Mouse (Mus musculus) intestine, embryonic 16.5 days (tissue): ENCODE measurements around the gene Itpk1. TPM values are rescaled to one million over a fixed set of nuclear protein-coding genes. Genes with fewer than 3 reads are reported as not detected.

ENCODE experiments used
- ATAC-seq: fragments of 200-750 bp; cut with Nextera tagmentation; 2 replicates; pipeline ENCODE4 v1.8.0; 2017; ENCODE audit warnings: moderate TSS enrichment, moderate library complexity
- H3K27ac ChIP-seq: fragments of 300-500 bp; sonication (generic); 2 replicates; pipeline ENCODE4 v1.5.1; 2014; ENCODE audit warnings: mild to moderate bottlenecking, low read length
- H3K27me3 ChIP-seq: fragments of 300-500 bp; sonication (generic); replicated peaks from 2 replicates; pipeline ENCODE4 v1.6.1; 2014; ENCODE audit warnings: low read length, control low read depth, mixed read lengths; ENCODE audit not compliant: control insufficient read depth, insufficient read depth
- H3K36me3 ChIP-seq: fragments of 300-500 bp; sonication (generic); 2 replicates; pipeline ENCODE4 v1.6.1; 2014; ENCODE audit warnings: low read length, control low read depth; ENCODE audit not compliant: control insufficient read depth, insufficient read depth
- H3K4me1 ChIP-seq: fragments of 300-500 bp; sonication (generic); 2 replicates; pipeline ENCODE4 v1.6.1; 2014; ENCODE audit warnings: low read length, control low read depth, mixed read lengths; ENCODE audit not compliant: control insufficient read depth, insufficient read depth
- H3K4me2 ChIP-seq: fragments of 300-500 bp; sonication (generic); 2 replicates; pipeline ENCODE4 v1.6.1; 2014; ENCODE audit warnings: low read depth, low read length, control low read depth
- H3K4me3 ChIP-seq: fragments of 300-500 bp; sonication (generic); 2 replicates; pipeline ENCODE4 v1.5.1; 2014; ENCODE audit warnings: mild to moderate bottlenecking, low read length
- H3K9ac ChIP-seq: fragments of 300-500 bp; sonication (generic); 2 replicates; pipeline ENCODE4 v1.6.1; 2014; ENCODE audit warnings: low read depth, low read length
- H3K9me3 ChIP-seq: fragments of 300-500 bp; sonication (generic); 2 replicates; pipeline ENCODE4 v1.6.1; 2016; ENCODE audit warnings: low read length, control low read depth; ENCODE audit not compliant: control insufficient read depth
- WGBS: fragments of 180-500 bp; shearing (Covaris S2); extraction: QIAGEN DNeasy Blood & Tissue Kit; methylation state at CpG from one replicate; pipeline ENCODE4 v1.1.7; 2014; 5-methylcytosine and 5-hydroxymethylcytosine counted together
- polyA plus RNA-seq: library from polyadenylated mRNA; unstranded; fragments of >200 nt; fragmentation: Nextera tagmentation; extraction: Ambion mirVana; gene quantifications from 2 replicates; pipeline ENCODE4 v1.2.1, GENCODE M21; 2015

The Itpk1 gene
- polyA plus RNA-seq, 1 experiment from 2014 or later = 51.4 TPM

GRCm38 (mm10) chr12:102697381-102697780 is 7.3 kb downstream of the Itpk1 start:
- 68% methylated on average over 7 of the region's 7 CpGs for WGBS
- no peak for ATAC-seq
- Histone ChIP-seq H3K4me1 (peaks cover 69% of the 10 kb centered on the region), H3K27me3 (no peaks in the 10 kb centered on the region), H3K4me3 (no peak overlapping the region), H3K9ac (peak overlapping the region; percentile 17; the same call in 1 of the 2 replicates), H3K36me3 (no peaks in the 10 kb centered on the region), H3K9me3 (no peaks in the 10 kb centered on the region), H3K4me2 (no peak overlapping the region), H3K27ac (no peak overlapping the region)

GRCm38 (mm10) chr12:102696635-102697354 is 7.9 kb downstream of the Itpk1 start:
- no peaks in the 10 kb centered on the region for H3K9me3 ChIP-seq
- no peak for ATAC-seq
- H3K4me2 ChIP-seq = no peak overlapping the region
- H3K4me3 ChIP-seq = no peak overlapping the region
- no peak overlapping the region for H3K27ac ChIP-seq
- no peaks in the 10 kb centered on the region for H3K36me3 ChIP-seq
- WGBS = 77% methylated on average over 14 of the region's 14 CpGs
- peaks cover 69% of the 10 kb centered on the region for H3K4me1 ChIP-seq
- peak overlapping the region; percentile 34; the same call in 1 of the 2 replicates for H3K9ac ChIP-seq
- H3K27me3 ChIP-seq = no peaks in the 10 kb centered on the region

- Histone ChIP-seq H3K4me2 (no peak overlapping the region), H3K27me3 (no peaks in the 10 kb centered on the region), H3K27ac (no peak overlapping the region), H3K9ac (0 out of 2 replicates have a peak overlapping the region, but pooled peaks have one; percentile 13), H3K4me3 (no peak overlapping the region), H3K36me3 (no peaks in the 10 kb centered on the region), H3K9me3 (no peaks in the 10 kb centered on the region), H3K4me1 (peaks cover 78% of the 10 kb centered on the region)
- 67% methylated on average over 18 of the region's 18 CpGs for WGBS
- ATAC-seq = no peak
Observed at GRCm38 (mm10) chr12:102695369-102696239, 9.1 kb downstream of the Itpk1 start.

- no peak for ATAC-seq
- Histone ChIP-seq H3K36me3 (no peaks in the 10 kb centered on the region), H3K27me3 (no peaks in the 10 kb centered on the region), H3K9me3 (no peaks in the 10 kb centered on the region), H3K4me2 (no peak overlapping the region), H3K27ac (peak overlapping the region; percentile 87; the same call in 1 of the 2 replicates), H3K4me1 (peaks cover 54% of the 10 kb centered on the region), H3K9ac (peak overlapping the region; percentile 36; the same call in 1 of the 2 replicates), H3K4me3 (no peak overlapping the region)
- 53% methylated on average over 7 of the region's 7 CpGs for WGBS
Observed at GRCm38 (mm10) chr12:102691761-102692160, 13.0 kb downstream of the Itpk1 start.

GRCm38 (mm10) chr12:102691180-102691579 is 13.6 kb downstream of the Itpk1 start:
- peak; percentile 66 for ATAC-seq
- peak overlapping the region; percentile 36 for H3K9ac ChIP-seq

GRCm38 (mm10) chr12:102689773-102690563 is 14.8 kb downstream of the Itpk1 start:
- no peak for ATAC-seq
- Histone ChIP-seq H3K36me3 (no peaks in the 10 kb centered on the region), H3K4me1 (peaks cover 53% of the 10 kb centered on the region), H3K4me2 (no peak overlapping the region), H3K27ac (no peak overlapping the region), H3K27me3 (no peaks in the 10 kb centered on the region), H3K9ac (no peak overlapping the region), H3K9me3 (no peaks in the 10 kb centered on the region), H3K4me3 (no peak overlapping the region)
- 76% methylated on average over 15 of the region's 15 CpGs for WGBS

More at GRCm38 (mm10) chr12:102691180-102691579, 13.6 kb downstream of the Itpk1 start:
- H3K4me3 ChIP-seq = peak overlapping the region; percentile 17; the same call in 1 of the 2 replicates
- H3K4me2 ChIP-seq = peak overlapping the region; percentile 40
- H3K4me1 ChIP-seq = peaks cover 53% of the 10 kb centered on the region
- peak overlapping the region; percentile 87 for H3K27ac ChIP-seq
- no peaks in the 10 kb centered on the region for H3K9me3 ChIP-seq
- 52% methylated on average over 11 of the region's 11 CpGs for WGBS
- no peaks in the 10 kb centered on the region for H3K27me3 ChIP-seq
- no peaks in the 10 kb centered on the region for H3K36me3 ChIP-seq

GRCm38 (mm10) chr12:102686321-102686720 is 18.4 kb downstream of the Itpk1 start:
- no peak overlapping the region for H3K4me3 ChIP-seq
- H3K4me2 ChIP-seq = no peak overlapping the region
- H3K36me3 ChIP-seq = no peaks in the 10 kb centered on the region
- H3K27ac ChIP-seq = peak overlapping the region; percentile 27; the same call in 1 of the 2 replicates
- no peaks in the 10 kb centered on the region for H3K27me3 ChIP-seq
- peak overlapping the region; percentile 24; the same call in 1 of the 2 replicates for H3K9ac ChIP-seq
- peaks cover 73% of the 10 kb centered on the region for H3K4me1 ChIP-seq
- H3K9me3 ChIP-seq = no peaks in the 10 kb centered on the region
- WGBS = 83% methylated on average over 5 of the region's 5 CpGs
- no peak for ATAC-seq

- Histone ChIP-seq H3K4me3 (no peak overlapping the region), H3K36me3 (no peaks in the 10 kb centered on the region), H3K27me3 (no peaks in the 10 kb centered on the region), H3K9ac (peak overlapping the region; percentile 50), H3K27ac (peak overlapping the region; percentile 43), H3K9me3 (no peaks in the 10 kb centered on the region), H3K4me2 (no peak overlapping the region), H3K4me1 (peaks cover 72% of the 10 kb centered on the region)
- ATAC-seq = no peak
- 27% methylated on average over 9 of the region's 9 CpGs for WGBS
Observed at GRCm38 (mm10) chr12:102685523-102685931, 19.2 kb downstream of the Itpk1 start.
